Mouse (Mus musculus): Measurements from ENCODE around the gene Atp2b1. TPM values are rescaled to one million over a fixed set of nuclear protein-coding genes. Genes with fewer than 3 reads are reported as not detected.

Atp2b1 gene
- total and polyA plus RNA-seq, 3 experiments: 3.1 to 49.3 (median 41.6) TPM

GRCm38 (mm10) chr10:99033830-99034828, 119.9 kb downstream of the Atp2b1 start:
- DNase-seq: no peak

- DNase-seq: no peak
These were observed 123.2 kb downstream of the Atp2b1 start for GRCm38 (mm10) chr10:99037185-99038065.

- no peak for DNase-seq
These were observed 124.7 kb downstream of the Atp2b1 start for GRCm38 (mm10) chr10:99038866-99039265.

- DNase-seq: no peak
These were observed 126.0 kb downstream of the Atp2b1 start for GRCm38 (mm10) chr10:99040171-99040570.

GRCm38 (mm10) chr10:99046756-99047550, 132.7 kb downstream of the Atp2b1 start:
- peak; percentile 5 for DNase-seq

GRCm38 (mm10) chr10:99047551-99047940, 133.3 kb downstream of the Atp2b1 start:
- no peak for DNase-seq

- peak; percentile 44 for DNase-seq
These were observed 135.9 kb downstream of the Atp2b1 start for GRCm38 (mm10) chr10:99050093-99050492.

GRCm38 (mm10) chr10:99053111-99053510, 138.9 kb downstream of the Atp2b1 start:
- no peak for DNase-seq

- no peak for DNase-seq
These were observed 146.4 kb downstream of the Atp2b1 start for GRCm38 (mm10) chr10:99060588-99060987.

GRCm38 (mm10) chr10:99061418-99061817, 147.2 kb downstream of the Atp2b1 start:
- no peak for DNase-seq

- peak; percentile 17 for DNase-seq
These were observed 148.3 kb downstream of the Atp2b1 start for GRCm38 (mm10) chr10:99062546-99062945.

Other genes with a start within 250 kb of the Atp2b1 start
- 10 to 100 TPM; 13.5 to 17.0 TPM for gene Poc1b, start 192.6 kb downstream of the Atp2b1 start, total RNA-seq (2021)
- gene Poc1b, start 192.6 kb downstream of the Atp2b1 start, polyA plus RNA-seq (2012; rRNA removed): 3.7 and 3.8 TPM in 2 replicates
- 1 to 10 TPM; 5.6 to 7.0 TPM for gene Galnt4, start 193.8 kb downstream of the Atp2b1 start, total RNA-seq (2021)
- gene Galnt4, start 193.8 kb downstream of the Atp2b1 start, polyA plus RNA-seq (2012; rRNA removed): 0.35 and 0.83 TPM in 2 replicates
- not detected for gene Phxr2, start 211.9 kb downstream of the Atp2b1 start, total RNA-seq (2021)
- gene Phxr2, start 211.9 kb downstream of the Atp2b1 start, polyA plus RNA-seq (2012; rRNA removed): not detected in 2 replicates

All from adrenal gland, adult 2 months (tissue).